Mouse (Mus musculus): ENCODE data around the gene Fry. TPM values are rescaled to one million over a fixed set of nuclear protein-coding genes. Genes with fewer than 3 reads are reported as not detected.
A peak's percentile ranks its signal among the peaks of the same experiment; 100 is the strongest.

The Fry gene
- polyA plus RNA-seq, 1 experiment from 2014 or later = 51.4 TPM

- no peak within 1 kb of the TSS for H3K4me3 ChIP-seq (replicated peaks)
Observed at GRCm38 (mm10) chr5:150518064-150518463, 399.6 kb downstream of the Fry start, which contains the start of gene Zar1l. Zar1l (minus strand) TSS chr5:150518164.

GRCm38 (mm10) chr5:150519551-150519950, 401.1 kb downstream of the Fry start:
- Histone ChIP-seq H3K9ac (replicated peaks) (no peak overlapping the region), H3K36me3 (no peaks in the 10 kb centered on the region), H3K27ac (replicated peaks) (no peak overlapping the region), H3K4me1 (peaks cover 9% of the 10 kb centered on the region), H3K9me3 (replicated peaks) (no peaks in the 10 kb centered on the region), H3K4me2 (no peak overlapping the region), H3K4me3 (replicated peaks) (no peak overlapping the region), H3K27me3 (replicated peaks) (no peaks in the 10 kb centered on the region)
- WGBS = 97% methylated on average over 1 of the region's 1 CpGs
- no peak for ATAC-seq (ENCODE audit: low FRiP score)

More at GRCm38 (mm10) chr5:150518064-150518463, 399.6 kb downstream of the Fry start, which contains the start of gene Zar1l:
- peaks cover 6% of the 10 kb centered on the region for H3K4me1 ChIP-seq
- no peaks in the 10 kb centered on the region for H3K36me3 ChIP-seq
- H3K9ac ChIP-seq (replicated peaks) = no peak within 1 kb of the TSS
- H3K4me2 ChIP-seq = no peak within 1 kb of the TSS
- ATAC-seq (ENCODE audit: low FRiP score) = no peak
- WGBS = 62% methylated on average over 4 of the region's 4 CpGs
- no peaks in the 10 kb centered on the region for H3K9me3 ChIP-seq (replicated peaks)
- H3K27me3 ChIP-seq (replicated peaks) = no peaks in the 10 kb centered on the region
- no peak within 1 kb of the TSS for H3K27ac ChIP-seq (replicated peaks)

- Histone ChIP-seq H3K36me3 (no peaks in the 10 kb centered on the region), H3K9ac (replicated peaks) (peak within 1 kb of the TSS; percentile 73), H3K27ac (replicated peaks) (peak within 1 kb of the TSS; percentile 80), H3K27me3 (replicated peaks) (no peaks in the 10 kb centered on the region), H3K4me3 (replicated peaks) (peak within 1 kb of the TSS; percentile 87), H3K4me2 (peak within 1 kb of the TSS; percentile 76), H3K4me1 (peaks cover 9% of the 10 kb centered on the region), H3K9me3 (replicated peaks) (no peaks in the 10 kb centered on the region)
- 6% methylated on average over 63 of the region's 63 CpGs for WGBS
- ATAC-seq (ENCODE audit: low FRiP score) = peak; percentile 97
Observed at GRCm38 (mm10) chr5:150521937-150522866, 403.8 kb downstream of the Fry start, which contains the start of gene Brca2. Brca2 (plus strand) TSS chr5:150522630.

GRCm38 (mm10) chr5:150522867-150523234, 404.4 kb downstream of the Fry start:
- no peaks in the 10 kb centered on the region for H3K27me3 ChIP-seq (replicated peaks)
- H3K36me3 ChIP-seq = no peaks in the 10 kb centered on the region
- no peaks in the 10 kb centered on the region for H3K9me3 ChIP-seq (replicated peaks)
- H3K4me3 ChIP-seq (replicated peaks) = peak overlapping the region; percentile 87
- H3K27ac ChIP-seq (replicated peaks) = peak overlapping the region; percentile 80
- peaks cover 9% of the 10 kb centered on the region for H3K4me1 ChIP-seq
- peak overlapping the region; percentile 73 for H3K9ac ChIP-seq (replicated peaks)
- 11% methylated on average over 11 of the region's 11 CpGs for WGBS
- H3K4me2 ChIP-seq = peak overlapping the region; percentile 76
- ATAC-seq (ENCODE audit: low FRiP score) = no peak; the same call in 1 of the 2 replicates

GRCm38 (mm10) chr5:150525239-150525638, 406.8 kb downstream of the Fry start:
- Histone ChIP-seq H3K9me3 (replicated peaks) (no peaks in the 10 kb centered on the region), H3K36me3 (no peaks in the 10 kb centered on the region), H3K9ac (replicated peaks) (no peak overlapping the region), H3K4me1 (peaks cover 9% of the 10 kb centered on the region), H3K27ac (replicated peaks) (no peak overlapping the region), H3K4me2 (no peak overlapping the region), H3K4me3 (replicated peaks) (no peak overlapping the region), H3K27me3 (replicated peaks) (no peaks in the 10 kb centered on the region)
- ATAC-seq (ENCODE audit: low FRiP score) = no peak
- 89% methylated on average over 2 of the region's 2 CpGs for WGBS

- Histone ChIP-seq H3K27me3 (replicated peaks) (no peaks in the 10 kb centered on the region), H3K4me1 (no peaks in the 10 kb centered on the region), H3K9me3 (replicated peaks) (no peaks in the 10 kb centered on the region), H3K9ac (replicated peaks) (no peak overlapping the region), H3K4me3 (replicated peaks) (no peak overlapping the region), H3K4me2 (no peak overlapping the region), H3K27ac (replicated peaks) (no peak overlapping the region), H3K36me3 (peaks cover 34% of the 10 kb centered on the region)
- ATAC-seq (ENCODE audit: low FRiP score) = no peak
- WGBS = 100% methylated on average over 1 of the region's 1 CpGs
Observed at GRCm38 (mm10) chr5:150541302-150541701, 422.9 kb downstream of the Fry start.

GRCm38 (mm10) chr5:150543184-150543583, 424.7 kb downstream of the Fry start:
- Histone ChIP-seq H3K9ac (replicated peaks) (no peak overlapping the region), H3K27ac (replicated peaks) (no peak overlapping the region), H3K9me3 (replicated peaks) (no peaks in the 10 kb centered on the region), H3K4me2 (no peak overlapping the region), H3K27me3 (replicated peaks) (no peaks in the 10 kb centered on the region), H3K4me3 (replicated peaks) (no peak overlapping the region), H3K36me3 (peaks cover 18% of the 10 kb centered on the region), H3K4me1 (no peaks in the 10 kb centered on the region)
- 96% methylated on average over 2 of the region's 2 CpGs for WGBS
- no peak for ATAC-seq (ENCODE audit: low FRiP score)

Other genes with a start within 250 kb of the Fry start
- gene Rxfp2, start 100.0 kb upstream of the Fry start, polyA plus RNA-seq (2015; fragmentation: Nextera tagmentation; extraction: Ambion mirVana) = 0.69 and 0.84 TPM in 2 replicates

All from neural tube, embryonic 15.5 days (tissue).